Mouse (Mus musculus) bone marrow macrophage, adult 2 months (primary cell): ENCODE measurements around the gene Rpl31.

Experiments used
- CTCF ChIP-seq: IDR thresholded peaks from 2 replicates; pipeline ENCODE4 v1.5.1; 2012; ENCODE audit warnings: low read depth, mild to moderate bottlenecking, low read length, moderate library complexity
- POLR2A ChIP-seq: IDR thresholded peaks from 2 replicates; pipeline ENCODE4 v1.6.1; 2012; ENCODE audit warnings: mild to moderate bottlenecking, low read depth, low read length, borderline replicate concordance

DNA sequence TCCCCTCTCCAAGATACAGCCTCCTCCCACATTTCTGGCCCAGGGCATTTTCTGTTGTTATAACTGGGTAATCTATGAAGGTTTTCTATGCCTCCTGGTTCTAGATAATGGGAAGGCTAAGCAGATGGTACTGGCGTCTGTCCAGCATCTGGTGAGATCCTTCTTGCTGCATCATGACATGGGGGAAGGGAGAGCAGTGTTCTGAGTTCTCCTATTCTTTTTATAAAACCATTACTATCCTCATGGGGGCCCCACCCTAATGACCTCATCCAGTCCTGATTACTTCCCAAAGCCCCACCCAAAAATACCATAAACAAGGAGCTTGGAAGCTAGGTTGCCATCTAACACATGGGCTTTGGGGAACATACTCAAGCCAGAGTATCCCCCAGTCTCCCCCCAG is 18.6 kb upstream of the Rpl31 start:
- TF ChIP-seq POLR2A (no peak), CTCF (no peak)
